Mouse (Mus musculus): ENCODE measurements around the gene Olfr134. TPM values are rescaled to one million over a fixed set of nuclear protein-coding genes. Genes with fewer than 3 reads are reported as not detected.

Olfr134 gene
- total RNA-seq (2023): not detected

DNA sequence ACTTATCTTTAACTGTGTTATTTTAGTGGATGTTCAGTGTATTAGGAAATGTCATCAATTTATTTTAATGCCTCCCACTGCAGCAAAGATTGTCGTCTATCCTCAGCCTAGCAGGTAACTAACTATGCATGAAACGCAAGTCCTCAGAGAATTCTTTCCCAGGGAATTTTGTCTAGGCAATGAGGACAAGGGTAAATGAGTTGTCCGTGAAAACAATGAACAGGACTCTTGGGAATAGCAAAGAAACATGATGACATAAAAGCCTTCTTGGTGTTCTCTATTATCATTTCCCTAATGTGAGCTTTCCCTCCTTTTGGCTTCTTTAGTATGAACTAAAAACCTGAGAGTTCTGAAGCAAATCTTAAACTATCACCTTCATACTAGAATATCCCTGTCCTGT lies at the start of gene Olfr134:
Gene Olfr134, plus strand, starts transcription at position 301 of the 400 bp plus-strand sequence.

DNA sequence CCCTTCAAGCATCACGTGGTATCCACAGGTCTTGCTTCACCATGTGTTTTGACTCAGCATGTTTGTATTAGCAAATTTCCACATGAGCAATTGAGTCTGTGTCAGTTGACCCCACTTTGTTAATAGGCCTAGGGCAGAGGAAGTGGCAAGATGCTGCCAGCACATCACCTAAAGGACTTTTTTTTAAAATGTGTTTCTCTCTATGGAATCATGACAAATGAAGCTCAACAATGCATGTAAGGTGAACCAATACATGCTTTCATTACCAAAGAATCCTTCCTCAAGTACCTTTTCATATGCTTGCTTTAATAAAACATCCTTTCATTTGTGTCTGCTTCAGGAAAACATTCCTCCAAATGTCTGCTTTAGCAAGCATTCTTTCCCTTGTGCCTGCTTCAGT lies 36.8 kb upstream of the Olfr134 start, which contains the start of gene Olfr132:
Gene Olfr132, minus strand, starts transcription at position 101 of the 400 bp plus-strand sequence.

DNA sequence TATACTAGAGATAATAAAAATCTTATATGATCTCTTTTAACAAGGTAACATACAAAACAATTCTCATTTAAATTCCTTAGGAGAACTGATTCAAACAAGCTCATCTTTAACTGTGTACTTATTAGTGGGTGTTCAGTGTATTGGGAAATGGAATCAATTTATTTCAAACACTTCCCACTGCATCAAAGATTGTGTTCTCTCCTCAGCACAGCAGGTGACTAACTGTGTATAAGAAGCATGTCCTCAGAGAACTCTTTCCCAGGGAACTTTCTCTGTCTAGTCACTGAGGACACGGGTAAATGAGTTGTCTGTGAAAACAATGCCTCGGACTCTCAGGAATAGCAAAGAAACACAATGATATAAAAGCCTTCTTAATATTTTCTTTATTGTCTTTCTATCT lies 26.2 kb upstream of the Olfr134 start, which contains the start of gene Olfr133:
Gene Olfr133, plus strand, starts transcription at position 301 of the 400 bp plus-strand sequence.

DNA sequence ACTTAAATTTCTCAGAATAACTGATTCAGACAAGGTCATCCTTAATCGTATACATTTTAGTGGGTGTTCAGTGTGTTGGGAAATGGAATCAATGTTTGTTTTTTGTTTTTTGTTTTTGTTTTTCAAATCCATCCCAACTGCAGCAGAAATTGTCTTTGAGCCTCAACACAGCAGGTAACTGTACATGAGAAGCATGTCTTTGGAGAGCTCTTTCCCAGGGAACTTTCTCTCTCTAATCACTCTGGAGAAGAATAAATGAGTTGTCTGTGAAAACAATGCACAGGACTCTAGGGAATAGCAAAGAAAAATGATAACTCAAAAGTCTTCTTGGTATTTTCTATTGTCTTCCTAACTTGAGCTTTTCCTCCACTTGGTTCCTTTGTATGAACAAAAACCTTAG lies 32.8 kb downstream of the Olfr134 start, which contains the start of gene Olfr135:
Gene Olfr135, plus strand, starts transcription at position 301 of the 400 bp plus-strand sequence.

Other genes starting within 250 kb of the Olfr134 start
- not detected for gene Olfr761, start 218.3 kb upstream of the Olfr134 start, total RNA-seq (2023)
- gene Olfr129, start 111.3 kb upstream of the Olfr134 start, total RNA-seq (2023): not detected
- gene Olfr130, start 107.5 kb upstream of the Olfr134 start, total RNA-seq (2023): not detected
- gene Olfr131, start 82.7 kb upstream of the Olfr134 start, total RNA-seq (2023): not detected
- gene Olfr132, start 36.9 kb upstream of the Olfr134 start, total RNA-seq (2023): not detected
- not detected for gene Olfr133, start 26.1 kb upstream of the Olfr134 start, total RNA-seq (2023)
- gene Olfr135, start 32.9 kb downstream of the Olfr134 start, total RNA-seq (2023): not detected
- gene Olfr138, start 89.6 kb downstream of the Olfr134 start, total RNA-seq (2023): not detected
- gene Olfr137, start 136.2 kb downstream of the Olfr134 start, total RNA-seq (2023): not detected
- not detected for gene Olfr136, start 158.4 kb downstream of the Olfr134 start, total RNA-seq (2023)
- not detected for gene Esp36, start 248.8 kb downstream of the Olfr134 start, total RNA-seq (2023)